ENCODE assay signal across 8 mouse cellular contexts in genomic region chr17:74716643-74717042, GRCm38 (mm10). TPM values are rescaled to one million over a fixed set of nuclear protein-coding genes. Genes with fewer than 3 reads are reported as not detected.
A peak's percentile ranks its signal among the peaks of the same experiment; 100 is the strongest.
DNase-seq lines count a peak whose midpoint lies in the region; ATAC-seq and TF ChIP-seq lines count a peak whose summit lies in the region.

No protein-coding gene starts in this region.

- peaks cover 9% of the 10 kb centered on the region for H3K4me1 ChIP-seq in heart, postnatal 0 days (ENCODE audit: control insufficient read depth, insufficient read depth)
- peaks cover 20% of the 10 kb centered on the region for H3K4me1 ChIP-seq in bone marrow macrophage, adult 2 months (ENCODE audit: control insufficient read depth, insufficient read depth, low read length)
- H3K4me1 ChIP-seq in hindbrain, embryonic 15.5 days (replicated peaks) = peaks cover 13% of the 10 kb centered on the region
- H3K4me1 ChIP-seq in midbrain, embryonic 12.5 days = peaks cover 9% of the 10 kb centered on the region

- H3K9me3 ChIP-seq in heart, postnatal 0 days (replicated peaks; ENCODE audit: control insufficient read depth, low read length) = no peaks in the 10 kb centered on the region
- H3K9me3 ChIP-seq in hindbrain, embryonic 15.5 days = no peaks in the 10 kb centered on the region
- H3K9me3 ChIP-seq in midbrain, embryonic 12.5 days = no peaks in the 10 kb centered on the region

- 26% methylated on average over 3 of the region's 3 CpGs for WGBS in heart, postnatal 0 days
- WGBS in hindbrain, embryonic 15.5 days = 67% methylated on average over 3 of the region's 3 CpGs
- 68% methylated on average over 3 of the region's 3 CpGs for WGBS in midbrain, embryonic 12.5 days

- H3K9ac ChIP-seq in heart, postnatal 0 days (replicated peaks; ENCODE audit: low read depth, low read length) = 0 out of 2 replicates have a peak overlapping the region, but pooled peaks have one; percentile 18
- no peak overlapping the region for H3K9ac ChIP-seq in hindbrain, embryonic 15.5 days
- no peak overlapping the region for H3K9ac ChIP-seq in midbrain, embryonic 12.5 days (replicated peaks)

- H3K27me3 ChIP-seq in heart, postnatal 0 days (ENCODE audit: control insufficient read depth, insufficient read depth, low read length) = no peaks in the 10 kb centered on the region
- H3K27me3 ChIP-seq in hindbrain, embryonic 15.5 days = 0 out of 2 replicates have a peak, but pooled peaks cover 8% of the 10 kb centered on the region
- H3K27me3 ChIP-seq in midbrain, embryonic 12.5 days = peaks cover 10% of the 10 kb centered on the region

- H3K36me3 ChIP-seq in heart, postnatal 0 days (replicated peaks; ENCODE audit: control insufficient read depth, insufficient read depth, low read length) = peaks cover 5% of the 10 kb centered on the region; the same call in 1 of the 2 replicates
- H3K36me3 ChIP-seq in hindbrain, embryonic 15.5 days = peaks cover 4% of the 10 kb centered on the region; the same call in 1 of the 2 replicates
- H3K36me3 ChIP-seq in midbrain, embryonic 12.5 days = 0 out of 2 replicates have a peak, but pooled peaks cover 3% of the 10 kb centered on the region

- TF ChIP-seq EP300 in heart, postnatal 0 days (IDR thresholded peaks at IDR 0.05; ENCODE audit: low read depth) = no peak

- TF ChIP-seq CTCF in heart, postnatal 0 days (IDR thresholded peaks at IDR 0.05; ENCODE audit: low read depth) = no peak
- TF ChIP-seq CTCF in bone marrow macrophage, adult 2 months (IDR thresholded peaks at IDR 0.05; ENCODE audit: low read depth, low read length) = no peak

- H3K4me3 ChIP-seq in heart, postnatal 0 days (ENCODE audit: low read depth, low read length) = peak overlapping the region; percentile 74; the same call in 1 of the 2 replicates
- peak overlapping the region; percentile 87; the same call in 1 of the 2 replicates for H3K4me3 ChIP-seq in bone marrow macrophage, adult 2 months (ENCODE audit: insufficient read depth, low read length)
- H3K4me3 ChIP-seq in hindbrain, embryonic 15.5 days = 0 out of 2 replicates have a peak overlapping the region, but pooled peaks have one; percentile 79
- no peak overlapping the region for H3K4me3 ChIP-seq in midbrain, embryonic 12.5 days

- no peak for ATAC-seq in heart, postnatal 0 days (ENCODE audit: insufficient read depth, low read depth)
- no peak for ATAC-seq in hindbrain, embryonic 15.5 days (ENCODE audit: low FRiP score, low read depth)
- ATAC-seq in midbrain, embryonic 12.5 days (ENCODE audit: low FRiP score, low read depth) = no peak

- H3K4me2 ChIP-seq in heart, postnatal 0 days (ENCODE audit: low read depth, low read length) = peak overlapping the region; percentile 91; the same call in 1 of the 2 replicates
- H3K4me2 ChIP-seq in hindbrain, embryonic 15.5 days = peak overlapping the region; percentile 83
- peak overlapping the region; percentile 83; the same call in 1 of the 2 replicates for H3K4me2 ChIP-seq in midbrain, embryonic 12.5 days (replicated peaks)

- H3K27ac ChIP-seq in heart, postnatal 0 days (ENCODE audit: low read depth) = no peak overlapping the region
- peak overlapping the region; percentile 67 for H3K27ac ChIP-seq in bone marrow macrophage, adult 2 months (ENCODE audit: insufficient read depth, low read depth, low read length)
- no peak overlapping the region for H3K27ac ChIP-seq in hindbrain, embryonic 15.5 days (replicated peaks)
- H3K27ac ChIP-seq in midbrain, embryonic 12.5 days (replicated peaks) = no peak overlapping the region

- no peak for TF ChIP-seq POLR2A in bone marrow macrophage, adult 2 months (IDR thresholded peaks at IDR 0.05; ENCODE audit: borderline replicate concordance, low read depth, low read length)

- no peak for DNase-seq in heart, postnatal 0 days (ENCODE audit: low spot score)
- DNase-seq in heart, postnatal 36 days = no peak
- DNase-seq in left cerebral cortex, adult 11 months (ENCODE audit: low spot score) = no peak
- DNase-seq in layer of hippocampus, adult 8-10 months (ENCODE audit: low spot score in 2 of 2) = no peak
- no peak for DNase-seq in frontal cortex, adult 2 months (ENCODE audit: extremely low spot score in 1 of 2, low spot score in 1 of 2)

- intact Hi-C loops in heart, postnatal 36 days (cut with DNase I) = no loop called here

RNA-seq across cellular contexts. Expression of gene Ttc27, which starts 0.9 kb away (rescaled TPM):
- total RNA-seq in heart, postnatal 0 days (2014; rRNA removed; ENCODE audit: low replicate concordance) = 8.5 and 11.7 TPM in 2 replicates
- polyA plus RNA-seq in heart, postnatal 0 days (2015; fragmentation: Nextera tagmentation; extraction: Ambion mirVana) = 16.2 and 17.0 TPM in 2 replicates
- 10 to 100 TPM; 10.4 to 14.6 TPM for total RNA-seq in heart, postnatal 36 days (2021)
- 10.8 and 11.0 TPM in 2 replicates for polyA plus RNA-seq in bone marrow macrophage, adult 2 months (2012; ENCODE audit: insufficient read depth, insufficient read length, missing spikeins)
- polyA plus RNA-seq in hindbrain, embryonic 15.5 days (2015; fragmentation: Nextera tagmentation; extraction: Ambion mirVana) = 15.5 and 18.7 TPM in 2 replicates
- polyA plus RNA-seq in midbrain, embryonic 12.5 days (2016; fragmentation: Nextera tagmentation; extraction: Ambion mirVana) = 19.5 and 22.1 TPM in 2 replicates
- total RNA-seq in layer of hippocampus, adult 8-10 months (2022) = 10 to 100 TPM; 24.2 to 28.8 (median 25.5) TPM
- 13.0 and 13.5 TPM in 2 replicates for polyA plus RNA-seq in frontal cortex, adult 2 months (2012; rRNA removed)
